Comparison of ENCODE assay signal across 8 mouse cellular contexts in the genomic region with DNA sequence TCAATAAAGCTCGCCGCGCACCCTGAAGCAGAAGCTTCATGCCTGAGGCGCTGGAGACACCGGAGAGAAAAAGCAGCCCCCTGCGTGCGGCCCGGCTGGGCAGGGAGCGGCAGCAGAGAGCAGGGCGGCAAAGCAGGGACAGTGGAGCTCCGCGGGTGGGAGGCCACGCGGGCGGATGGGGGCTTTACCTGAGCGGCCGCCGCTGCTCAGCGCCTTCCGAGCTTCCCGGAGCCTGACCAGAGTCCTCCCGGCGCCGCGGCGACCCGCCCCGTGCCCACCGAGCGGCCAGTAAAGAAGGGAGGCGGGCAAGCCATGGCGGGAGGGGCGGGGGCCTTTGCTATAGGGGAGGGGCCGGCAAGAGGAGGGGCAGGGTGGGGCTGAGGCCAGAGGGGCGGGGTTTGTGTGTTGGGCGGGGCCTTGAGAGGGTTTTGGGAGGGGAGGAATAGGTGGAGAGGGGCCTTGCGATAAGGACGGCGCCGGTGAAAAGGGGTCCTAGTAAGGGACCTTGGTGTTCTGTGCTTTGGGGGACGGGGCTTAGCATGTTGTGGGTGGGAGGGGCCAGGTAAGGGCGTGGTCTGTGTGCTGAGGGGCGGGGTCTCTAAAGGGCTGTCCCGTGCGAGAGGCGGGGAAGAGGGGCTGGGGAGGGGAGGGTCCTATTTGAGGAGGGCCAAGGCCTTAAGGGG. TPM values are rescaled to one million over a fixed set of nuclear protein-coding genes. Genes with fewer than 3 reads are reported as not detected.
DNase-seq lines count a peak whose midpoint lies in the region; ATAC-seq and TF ChIP-seq lines count a peak whose summit lies in the region.

A gene (minus strand): TSS at position 326 of the 683 bp plus-strand sequence.

- H3K4me2 ChIP-seq in limb, embryonic 15.5 days = peak within 1 kb of the TSS; percentile 89
- peak within 1 kb of the TSS; percentile 73 for H3K4me2 ChIP-seq in midbrain, embryonic 14.5 days (ENCODE audit: low read length)
- peak within 1 kb of the TSS; percentile 73 for H3K4me2 ChIP-seq in stomach, embryonic 14.5 days (replicated peaks; ENCODE audit: low read depth, low read length)

- H3K9ac ChIP-seq in limb, embryonic 15.5 days = peak within 1 kb of the TSS; percentile 49
- H3K9ac ChIP-seq in midbrain, embryonic 14.5 days (replicated peaks; ENCODE audit: low read length) = peak within 1 kb of the TSS; percentile 64
- H3K9ac ChIP-seq in stomach, embryonic 14.5 days (replicated peaks; ENCODE audit: low read depth, low read length) = peak within 1 kb of the TSS; percentile 43

- no peaks in the 10 kb centered on the region for H3K36me3 ChIP-seq in kidney, adult 2 months (ENCODE audit: control insufficient read depth, insufficient read depth, low read length)
- no peaks in the 10 kb centered on the region for H3K36me3 ChIP-seq in limb, embryonic 15.5 days
- no peaks in the 10 kb centered on the region for H3K36me3 ChIP-seq in midbrain, embryonic 14.5 days (ENCODE audit: control insufficient read depth, insufficient read depth, low read length)
- no peaks in the 10 kb centered on the region for H3K36me3 ChIP-seq in stomach, embryonic 14.5 days (ENCODE audit: control insufficient read depth, insufficient read depth, low read length)

- under 1% methylated on average over 44 of the region's 46 CpGs for WGBS in kidney, adult 2 months
- under 1% methylated on average over 34 of the region's 46 CpGs for WGBS in limb, embryonic 15.5 days
- under 1% methylated on average over 43 of the region's 46 CpGs for WGBS in midbrain, embryonic 14.5 days
- under 1% methylated on average over 44 of the region's 46 CpGs for WGBS in stomach, embryonic 14.5 days

- H3K4me3 ChIP-seq in kidney, adult 2 months (ENCODE audit: insufficient read depth, low read depth, low read length) = peak within 1 kb of the TSS; percentile 53
- H3K4me3 ChIP-seq in limb, embryonic 15.5 days = peak within 1 kb of the TSS; percentile 62
- H3K4me3 ChIP-seq in midbrain, embryonic 14.5 days (replicated peaks; ENCODE audit: low read depth, low read length) = peak within 1 kb of the TSS; percentile 56
- peak within 1 kb of the TSS; percentile 49 for H3K4me3 ChIP-seq in stomach, embryonic 14.5 days (ENCODE audit: low read depth, low read length)

- peak; percentile 35 for DNase-seq in CD4-positive, CD25-positive, alpha-beta regulatory T cell, adult 2 months (ENCODE audit: low read depth, low spot score)
- peak; percentile 41 to 68 for DNase-seq in cerebellum, postnatal 4 days (ENCODE audit: low spot score in 2 of 2)
- peak; percentile 34 for DNase-seq in gastrocnemius, postnatal 25 days
- peak; percentile 68 for DNase-seq in kidney, adult 2 months
- peak; percentile 82 for DNase-seq in midbrain, embryonic 14.5 days

- no peaks in the 10 kb centered on the region for H3K9me3 ChIP-seq in limb, embryonic 15.5 days
- H3K9me3 ChIP-seq in midbrain, embryonic 14.5 days (ENCODE audit: control insufficient read depth, low read length) = no peaks in the 10 kb centered on the region
- H3K9me3 ChIP-seq in stomach, embryonic 14.5 days (ENCODE audit: control insufficient read depth, low read depth, low read length) = no peaks in the 10 kb centered on the region

- ATAC-seq in CD4-positive, CD25-positive, alpha-beta regulatory T cell, adult 4 months = no peak
- peak; percentile 60 for ATAC-seq in limb, embryonic 15.5 days (ENCODE audit: insufficient number of reproducible peaks, low FRiP score, low TSS enrichment, low read depth)
- ATAC-seq in midbrain, embryonic 14.5 days (ENCODE audit: low FRiP score, low TSS enrichment) = peak; percentile 75
- ATAC-seq in stomach, embryonic 14.5 days (ENCODE audit: insufficient number of reproducible peaks, insufficient read depth, low FRiP score, low read depth) = peak; percentile 79

- no peak within 1 kb of the TSS for H3K27ac ChIP-seq in kidney, adult 2 months (ENCODE audit: insufficient read depth, low read depth, low read length)
- H3K27ac ChIP-seq in limb, embryonic 15.5 days = no peak within 1 kb of the TSS
- H3K27ac ChIP-seq in midbrain, embryonic 14.5 days (replicated peaks; ENCODE audit: low read depth, low read length) = peak within 1 kb of the TSS; percentile 66
- no peak within 1 kb of the TSS for H3K27ac ChIP-seq in stomach, embryonic 14.5 days (ENCODE audit: low read length)

- TF ChIP-seq POLR2A in kidney, adult 2 months (IDR thresholded peaks at IDR 0.05; ENCODE audit: low read depth, low read length) = no peak

- no peak for TF ChIP-seq CTCF in kidney, adult 2 months (conservative IDR thresholded peaks at IDR 0.05; ENCODE audit: insufficient read depth, insufficient read length, low read depth, low read length)

- no peaks in the 10 kb centered on the region for H3K27me3 ChIP-seq in kidney, adult 2 months (replicated peaks; ENCODE audit: control insufficient read depth, insufficient read depth, low read length)
- H3K27me3 ChIP-seq in limb, embryonic 15.5 days = 0 out of 2 replicates have a peak, but pooled peaks cover 6% of the 10 kb centered on the region
- H3K27me3 ChIP-seq in midbrain, embryonic 14.5 days (ENCODE audit: control insufficient read depth, insufficient read depth, low read length) = no peaks in the 10 kb centered on the region
- H3K27me3 ChIP-seq in stomach, embryonic 14.5 days (ENCODE audit: control insufficient read depth, insufficient read depth, low read length) = no peaks in the 10 kb centered on the region

- H3K4me1 ChIP-seq in kidney, adult 2 months (ENCODE audit: control insufficient read depth, insufficient read depth, low read length) = peaks cover 9% of the 10 kb centered on the region
- peaks cover 20% of the 10 kb centered on the region for H3K4me1 ChIP-seq in limb, embryonic 15.5 days
- 0 out of 2 replicates have a peak, but pooled peaks cover 4% of the 10 kb centered on the region for H3K4me1 ChIP-seq in midbrain, embryonic 14.5 days (ENCODE audit: control insufficient read depth, insufficient read depth, low read length)
- no peaks in the 10 kb centered on the region for H3K4me1 ChIP-seq in stomach, embryonic 14.5 days (ENCODE audit: control insufficient read depth, insufficient read depth, low read length)

RNA-seq across cellular contexts. Expression of the gene that starts here (rescaled TPM):
- polyA plus RNA-seq in CD4-positive, CD25-positive, alpha-beta regulatory T cell, adult 4 months (2017; shearing (Covaris generic)) = not detected
- under 1 TPM; 0.18 to 0.32 TPM for total RNA-seq in gastrocnemius, postnatal 25 days (2021)
- 8.4 and 8.6 TPM in 2 replicates for polyA plus RNA-seq in kidney, adult 2 months (2012; rRNA removed)
- 3.8 and 4.0 TPM in 2 replicates for polyA plus RNA-seq in limb, embryonic 15.5 days (2015; fragmentation: Nextera tagmentation; extraction: Ambion mirVana)
- 14.3 and 15.7 TPM in 2 replicates for polyA plus RNA-seq in midbrain, embryonic 14.5 days (2014; fragmentation: Nextera tagmentation; extraction: Ambion mirVana)
- 5.4 and 6.7 TPM in 2 replicates for polyA plus RNA-seq in stomach, embryonic 14.5 days (2014; fragmentation: Nextera tagmentation; extraction: Ambion mirVana)

Comparison
In these comparisons a context has a peak if more than half of its experiments do, and no peak if none do; other contexts are left out.
1. Peak in DNase-seq in gastrocnemius, postnatal 25 days; RNA of the gene not detected or under 1 TPM.